Mouse (Mus musculus) liver, embryonic 14.5 days (tissue): ENCODE measurements around the gene Zfp983. TPM values are rescaled to one million over a fixed set of nuclear protein-coding genes. Genes with fewer than 3 reads are reported as not detected.

Experiments
- ATAC-seq: fragments of 200-750 bp; cut with Nextera tagmentation; 2 replicates; pipeline ENCODE4 v1.8.0; 2017; ENCODE audit warnings: moderate number of reproducible peaks, mild to moderate bottlenecking, moderate library complexity; ENCODE audit not compliant: insufficient read depth
- DNase-seq, 3 experiments: peaks; one replicate each; pipeline ENCODE4 v3.0.0-alpha.2; 2012 to 2013; ENCODE audit warnings: low read depth in 3 of 3, low spot score in 3 of 3
- H3K27ac ChIP-seq: fragments of 300-500 bp; sonication (generic); 2 replicates; pipeline ENCODE4 v1.5.1; 2014; ENCODE audit warnings: moderate library complexity, mild to moderate bottlenecking, control low read depth, inconsistent platforms
- H3K27me3 ChIP-seq: fragments of 300-500 bp; sonication (generic); 2 replicates; pipeline ENCODE4 v1.6.1; 2014; ENCODE audit warnings: mild to moderate bottlenecking, low read length, moderate library complexity; ENCODE audit not compliant: control insufficient read depth, insufficient read depth
- H3K36me3 ChIP-seq: fragments of 300-500 bp; sonication (generic); replicated peaks from 2 replicates; pipeline ENCODE4 v1.6.1; 2014; ENCODE audit warnings: low read depth; ENCODE audit not compliant: control insufficient read depth, insufficient read depth
- H3K4me1 ChIP-seq, 2 experiments: fragments of 200-500 bp in 1 of 2; fragments of 300-500 bp in 1 of 2; sonication (generic) in 1 of 2; replicated peaks; 2 replicates each; pipeline ENCODE4 v1.6.1; 2012 to 2014; ENCODE audit warnings: antibody characterized with exemption in 1 of 2, inconsistent platforms in 1 of 2, low read length in 1 of 2; ENCODE audit not compliant: control insufficient read depth in 2 of 2, insufficient read depth in 2 of 2
- H3K4me2 ChIP-seq: fragments of 300-500 bp; sonication (generic); 2 replicates; pipeline ENCODE4 v1.6.1; 2014; ENCODE audit warnings: low read depth, mild to moderate bottlenecking, control low read depth, moderate library complexity
- H3K4me3 ChIP-seq, 2 experiments: fragments of 200-500 bp in 1 of 2; fragments of 300-500 bp in 1 of 2; sonication (generic) in 1 of 2; 2 replicates each; pipeline ENCODE4 v1.5.1; 2012 to 2014; ENCODE audit warnings: low read depth in 2 of 2, low read length in 2 of 2, mild to moderate bottlenecking in 2 of 2, control low read depth in 1 of 2, inconsistent platforms in 1 of 2, moderate library complexity in 1 of 2; ENCODE audit not compliant: insufficient read depth in 1 of 2
- H3K9ac ChIP-seq: fragments of 300-500 bp; sonication (generic); replicated peaks from 2 replicates; pipeline ENCODE4 v1.6.1; 2014; ENCODE audit warnings: mild to moderate bottlenecking, control low read depth, moderate library complexity
- H3K9me3 ChIP-seq: fragments of 300-500 bp; sonication (generic); 2 replicates; pipeline ENCODE4 v1.6.1; 2016; ENCODE audit warnings: low read length, mixed read lengths; ENCODE audit not compliant: control insufficient read depth
- CTCF ChIP-seq: IDR thresholded peaks from 2 replicates; pipeline ENCODE4 v1.5.1; 2016; ENCODE audit warnings: antibody characterized with exemption, low read depth, control low read depth
- EP300 ChIP-seq: IDR thresholded peaks from 2 replicates; pipeline ENCODE4 v1.6.1; 2016; ENCODE audit warnings: antibody characterized with exemption, low read depth
- WGBS: fragments of 180-500 bp; shearing (Covaris S2); extraction: QIAGEN DNeasy Blood & Tissue Kit; methylation state at CpG from one replicate; pipeline ENCODE4 v1.1.7; 2014; ENCODE audit not compliant: insufficient replicate concordance; 5-methylcytosine and 5-hydroxymethylcytosine counted together
- polyA plus RNA-seq, 2 experiments: library from polyadenylated mRNA; depleted of rRNA in 1 of 2; stranded (reverse) in 1 of 2; unstranded in 1 of 2; fragments of >200 nt; fragmentation: Nextera tagmentation in 1 of 2; extraction: Ambion mirVana in 1 of 2; gene quantifications; 2 replicates each; pipeline versions ENCODE4 v1.2.1 to v1.2.3; 2012 to 2014

Zfp983 gene
- polyA plus RNA-seq, 2 experiments = 0.78 to 1.3 TPM

GRCm38 (mm10) chr17:21691560-21691959, 41.1 kb downstream of the Zfp983 start, which contains the start of gene Gm10226:
TSS of gene Gm10226 (plus strand) at chr17:21691860.
- no peak for ATAC-seq
- TF ChIP-seq CTCF (no peak), EP300 (no peak)

GRCm38 (mm10) chr17:21693342-21693741, 42.9 kb downstream of the Zfp983 start:
- Histone ChIP-seq H3K27ac (no peak overlapping the region), H3K4me3 (no peak overlapping the region), H3K4me2 (no peak overlapping the region), H3K9me3 (no peaks in the 10 kb centered on the region), H3K9ac (no peak overlapping the region), H3K4me1 (no peaks in the 10 kb centered on the region), H3K36me3 (peaks cover 8% of the 10 kb centered on the region; the same call in 1 of the 2 replicates), H3K27me3 (no peaks in the 10 kb centered on the region)
- ATAC-seq (no peak), DNase-seq (no peak)
- TF ChIP-seq CTCF (no peak), EP300 (no peak)
- WGBS = 61% methylated on average over 3 of the region's 3 CpGs

More at GRCm38 (mm10) chr17:21691560-21691959, 41.1 kb downstream of the Zfp983 start, which contains the start of gene Gm10226:
- Histone ChIP-seq H3K27ac (no peak within 1 kb of the TSS), H3K4me1 (no peaks in the 10 kb centered on the region), H3K9me3 (no peaks in the 10 kb centered on the region), H3K27me3 (no peaks in the 10 kb centered on the region), H3K4me2 (no peak within 1 kb of the TSS), H3K9ac (no peak within 1 kb of the TSS), H3K4me3 (no peak within 1 kb of the TSS), H3K36me3 (peaks cover 8% of the 10 kb centered on the region; the same call in 1 of the 2 replicates)
- no peak for DNase-seq
- WGBS = 72% methylated on average over 3 of the region's 3 CpGs

- ATAC-seq (peak; percentile 41; the same call in 1 of the 2 replicates), DNase-seq (no peak)
- Histone ChIP-seq H3K9me3 (no peaks in the 10 kb centered on the region), H3K27me3 (no peaks in the 10 kb centered on the region), H3K4me2 (no peak overlapping the region), H3K36me3 (0 out of 2 replicates have a peak, but pooled peaks cover 2% of the 10 kb centered on the region), H3K4me1 (no peaks in the 10 kb centered on the region; a peak in 2 of 4 replicates), H3K4me3 (no peak overlapping the region), H3K9ac (no peak overlapping the region), H3K27ac (no peak overlapping the region)
- no peak for TF ChIP-seq EP300
- TF ChIP-seq CTCF = no peak
Observed at GRCm38 (mm10) chr17:21696073-21696472, 45.6 kb downstream of the Zfp983 start.

- 8% methylated on average over 5 of the region's 5 CpGs for WGBS
- no peaks in the 10 kb centered on the region for H3K36me3 ChIP-seq
- peak overlapping the region; percentile 80 for H3K27ac ChIP-seq
- peak; percentile 81 to 85 (median 84) for DNase-seq
- peak overlapping the region; percentile 75 for H3K4me2 ChIP-seq
- H3K9me3 ChIP-seq = no peaks in the 10 kb centered on the region
- H3K4me1 ChIP-seq = peaks cover 29 to 30% of the 10 kb centered on the region in 2 experiments
- peak overlapping the region; percentile 63 for H3K9ac ChIP-seq
- peak; percentile 98 for ATAC-seq
- no peaks in the 10 kb centered on the region for H3K27me3 ChIP-seq
- TF ChIP-seq CTCF (no peak), EP300 (peak; percentile 94)
- peak overlapping the region in 1 of 2 experiments; percentile 25; a peak in 2 of 4 replicates for H3K4me3 ChIP-seq
Observed at GRCm38 (mm10) chr17:21702281-21703240, 52.1 kb downstream of the Zfp983 start.

- no peaks in the 10 kb centered on the region for H3K9me3 ChIP-seq
- H3K27ac ChIP-seq = peak overlapping the region; percentile 80
- no peak overlapping the region for H3K4me3 ChIP-seq
- DNase-seq (no peak), ATAC-seq (no peak)
- H3K4me2 ChIP-seq = peak overlapping the region; percentile 75; the same call in 1 of the 2 replicates
- H3K36me3 ChIP-seq = no peaks in the 10 kb centered on the region
- 18% methylated on average over 1 of the region's 1 CpGs for WGBS
- no peaks in the 10 kb centered on the region for H3K27me3 ChIP-seq
- TF ChIP-seq EP300 (no peak), CTCF (no peak)
- peaks cover 30 to 31% of the 10 kb centered on the region in 2 experiments for H3K4me1 ChIP-seq
- no peak overlapping the region for H3K9ac ChIP-seq
Observed at GRCm38 (mm10) chr17:21703414-21703813, 53.0 kb downstream of the Zfp983 start.
